Mouse (Mus musculus) hindbrain, embryonic 14.5 days (tissue): ENCODE results near the gene Tnfrsf18. TPM values are rescaled to one million over a fixed set of nuclear protein-coding genes. Genes with fewer than 3 reads are reported as not detected.

Source experiments
- ATAC-seq: fragments of 200-750 bp; cut with Nextera tagmentation; 2 replicates; pipeline ENCODE4 v1.8.0; 2017; ENCODE audit warnings: moderate number of reproducible peaks, mild to moderate bottlenecking, moderate TSS enrichment, moderate library complexity; ENCODE audit not compliant: low FRiP score
- DNase-seq: peaks from one replicate; pipeline ENCODE4 v3.0.0-alpha.2; 2015; ENCODE audit warnings: low spot score
- H3K27ac ChIP-seq: fragments of 300-500 bp; sonication (generic); 2 replicates; pipeline ENCODE4 v1.5.1; 2014; ENCODE audit warnings: mild to moderate bottlenecking, moderate library complexity
- H3K27me3 ChIP-seq: fragments of 300-500 bp; sonication (generic); 2 replicates; pipeline ENCODE4 v1.6.1; 2014; ENCODE audit warnings: mild to moderate bottlenecking, low read length, mixed read lengths; ENCODE audit not compliant: control insufficient read depth, insufficient read depth
- H3K36me3 ChIP-seq: fragments of 300-500 bp; sonication (generic); replicated peaks from 2 replicates; pipeline ENCODE4 v1.6.1; 2014; ENCODE audit not compliant: control insufficient read depth, insufficient read depth
- H3K4me1 ChIP-seq: fragments of 300-500 bp; sonication (generic); replicated peaks from 2 replicates; pipeline ENCODE4 v1.6.1; 2014; ENCODE audit warnings: antibody characterized with exemption, low read length, mixed read lengths; ENCODE audit not compliant: control insufficient read depth, insufficient read depth
- H3K4me2 ChIP-seq: fragments of 300-500 bp; sonication (generic); replicated peaks from 2 replicates; pipeline ENCODE4 v1.6.1; 2014; ENCODE audit warnings: mild to moderate bottlenecking, moderate library complexity
- H3K4me3 ChIP-seq: fragments of 300-500 bp; sonication (generic); replicated peaks from 2 replicates; pipeline ENCODE4 v1.5.1; 2014; ENCODE audit warnings: mild to moderate bottlenecking, low read length
- H3K9ac ChIP-seq: fragments of 300-500 bp; sonication (generic); 2 replicates; pipeline ENCODE4 v1.6.1; 2014
- H3K9me3 ChIP-seq: fragments of 300-500 bp; sonication (generic); 2 replicates; pipeline ENCODE4 v1.6.1; 2016; ENCODE audit warnings: low read length; ENCODE audit not compliant: control insufficient read depth
- whole genome bisulfite sequencing: fragments of 180-500 bp; shearing (Covaris S2); extraction: QIAGEN DNeasy Blood & Tissue Kit; methylation state at CpG from one replicate; pipeline ENCODE4 v1.1.7; 2014; 5-methylcytosine and 5-hydroxymethylcytosine counted together
- polyA plus RNA-seq: library from polyadenylated mRNA; unstranded; fragments of >200 nt; fragmentation: Nextera tagmentation; extraction: Ambion mirVana; gene quantifications from 2 replicates; pipeline ENCODE4 v1.2.1, GENCODE M21; 2014

The Tnfrsf18 gene
- 1.9 and 2.3 TPM in 2 replicates for polyA plus RNA-seq

DNA sequence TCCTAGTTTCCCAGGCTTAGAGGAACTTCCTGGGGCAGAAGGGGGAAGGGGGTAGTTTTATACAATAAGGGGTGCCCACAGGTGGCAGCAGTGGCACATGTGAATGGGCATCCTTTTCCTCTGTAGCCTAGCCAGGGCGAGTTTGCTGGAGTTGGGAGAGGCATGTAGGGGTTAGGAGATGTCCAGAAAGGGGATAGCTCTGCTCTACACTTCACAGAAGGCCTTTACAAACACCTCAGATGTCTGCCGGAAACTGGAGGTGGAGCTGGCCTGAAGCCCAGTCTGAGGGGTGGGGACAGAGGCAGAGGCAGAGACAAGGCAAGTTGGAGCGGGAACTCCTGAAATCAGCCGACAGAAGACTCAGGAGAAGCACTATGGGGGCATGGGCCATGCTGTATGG lies at the start of gene Tnfrsf18:
Tnfrsf18 (plus strand) TSS at position 152 of the 400 bp plus-strand sequence.
- Histone ChIP-seq H3K36me3 (peaks cover 17% of the 10 kb centered on the region), H3K4me3 (no peak within 1 kb of the TSS), H3K27me3 (no peaks in the 10 kb centered on the region), H3K9me3 (no peaks in the 10 kb centered on the region), H3K4me1 (peaks cover 10% of the 10 kb centered on the region), H3K9ac (no peak within 1 kb of the TSS), H3K27ac (no peak within 1 kb of the TSS), H3K4me2 (no peak within 1 kb of the TSS)
- ATAC-seq (no peak), DNase-seq (no peak)
- 72% methylated on average over 4 of the region's 4 CpGs for WGBS

DNA sequence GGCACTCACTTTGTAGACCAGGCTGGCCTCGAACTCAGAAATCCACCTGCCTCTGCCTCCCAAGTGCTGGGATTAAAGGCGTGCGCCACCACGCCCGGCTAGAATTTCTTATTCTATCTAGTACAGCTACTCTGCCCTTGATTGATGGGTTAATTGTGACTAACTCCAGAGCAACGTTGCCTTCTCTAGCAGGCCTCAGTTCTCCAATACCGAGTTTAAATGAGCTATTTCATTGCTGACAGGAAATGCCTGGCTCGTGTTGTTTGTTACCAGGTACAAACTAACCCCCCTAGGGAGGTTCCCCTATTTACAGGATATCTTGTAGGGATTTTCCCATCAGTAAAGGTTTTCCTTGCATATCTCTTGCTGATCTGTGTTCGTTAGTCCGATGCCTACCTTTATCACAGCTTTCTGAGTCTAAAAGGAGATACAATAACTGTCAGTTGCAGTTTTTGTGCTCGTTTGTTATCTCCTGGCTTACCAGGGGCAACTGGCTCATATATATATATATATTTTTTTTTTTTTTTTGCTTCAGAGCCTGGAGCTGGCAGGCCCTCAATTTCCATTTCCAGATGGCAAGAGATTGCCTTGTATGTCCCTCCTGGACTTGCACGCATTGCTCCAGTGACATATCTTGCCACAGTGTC lies 44.4 kb upstream of the Tnfrsf18 start:
- 82% methylated on average over 12 of the region's 12 CpGs for WGBS
- Histone ChIP-seq H3K9ac (no peak overlapping the region), H3K4me1 (no peaks in the 10 kb centered on the region), H3K4me3 (no peak overlapping the region), H3K9me3 (no peaks in the 10 kb centered on the region), H3K36me3 (no peaks in the 10 kb centered on the region), H3K27me3 (no peaks in the 10 kb centered on the region), H3K4me2 (no peak overlapping the region), H3K27ac (no peak overlapping the region)
- DNase-seq (no peak), ATAC-seq (no peak)

DNA sequence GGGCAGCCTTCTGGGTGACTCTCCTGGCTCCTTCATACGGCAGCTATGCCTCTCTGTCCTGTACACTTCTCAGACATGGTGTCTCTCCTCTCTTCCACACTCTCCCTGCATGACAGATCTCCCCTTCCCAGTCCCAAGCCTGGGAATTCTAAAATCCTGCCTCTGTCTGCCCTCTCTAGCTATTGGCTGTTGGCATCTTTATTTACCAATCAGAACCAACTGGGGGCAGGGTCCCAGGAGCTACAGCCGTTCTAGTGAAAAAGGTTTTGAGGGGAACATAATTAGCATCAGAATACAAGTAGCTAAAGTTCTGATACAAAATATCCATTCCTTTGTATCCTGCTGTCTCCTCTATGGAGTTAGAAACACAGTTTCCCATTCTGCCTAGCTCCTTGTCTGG lies 42.2 kb upstream of the Tnfrsf18 start:
- Histone ChIP-seq H3K27me3 (no peaks in the 10 kb centered on the region), H3K9ac (no peak overlapping the region), H3K4me2 (no peak overlapping the region), H3K9me3 (no peaks in the 10 kb centered on the region), H3K27ac (no peak overlapping the region), H3K4me3 (no peak overlapping the region), H3K4me1 (no peaks in the 10 kb centered on the region), H3K36me3 (no peaks in the 10 kb centered on the region)
- DNase-seq: no peak
- WGBS: 5% methylated on average over 2 of the region's 2 CpGs
- ATAC-seq: no peak

DNA sequence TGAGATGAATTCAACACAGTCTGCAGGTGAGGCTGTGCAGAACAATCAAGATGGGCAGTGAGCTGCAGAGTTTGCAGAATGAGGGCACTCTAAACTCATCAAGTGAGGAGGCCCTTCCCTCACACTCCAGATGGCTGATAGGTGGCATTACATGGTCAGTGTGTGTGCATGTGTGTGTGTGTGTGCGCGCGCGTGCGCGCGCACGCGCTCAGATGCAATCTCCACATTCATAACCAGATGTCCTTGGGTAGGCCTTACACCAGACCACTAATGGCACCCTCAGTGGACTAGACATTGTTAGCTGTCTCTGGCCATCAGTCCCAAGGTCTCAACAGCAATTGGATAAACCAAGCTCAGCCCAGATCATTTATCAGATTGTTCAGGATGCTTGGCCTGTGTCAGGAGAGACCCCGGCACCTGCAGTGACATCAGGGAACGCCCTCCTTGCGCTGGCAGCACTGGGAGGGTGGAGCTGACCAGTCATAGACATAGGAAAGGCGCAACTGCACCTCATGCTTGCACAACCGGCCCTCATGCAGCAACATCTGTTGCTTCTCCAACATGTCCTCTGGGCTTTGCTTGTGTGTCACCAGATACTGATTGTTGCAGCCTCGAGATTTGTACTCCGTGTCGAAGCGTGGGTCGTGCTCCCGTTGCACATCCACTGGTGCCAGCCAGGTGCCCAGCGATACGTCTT lies 34.6 kb upstream of the Tnfrsf18 start:
- Histone ChIP-seq H3K9me3 (no peaks in the 10 kb centered on the region), H3K4me1 (peaks cover 28% of the 10 kb centered on the region), H3K4me3 (peak overlapping the region; percentile 51), H3K27me3 (no peaks in the 10 kb centered on the region), H3K27ac (peak overlapping the region; percentile 94), H3K4me2 (peak overlapping the region; percentile 92), H3K9ac (peak overlapping the region; percentile 79), H3K36me3 (peaks cover 7% of the 10 kb centered on the region; the same call in 1 of the 2 replicates)
- 90% methylated on average over 22 of the region's 22 CpGs for WGBS
- no peak for DNase-seq
- ATAC-seq: no peak

DNA sequence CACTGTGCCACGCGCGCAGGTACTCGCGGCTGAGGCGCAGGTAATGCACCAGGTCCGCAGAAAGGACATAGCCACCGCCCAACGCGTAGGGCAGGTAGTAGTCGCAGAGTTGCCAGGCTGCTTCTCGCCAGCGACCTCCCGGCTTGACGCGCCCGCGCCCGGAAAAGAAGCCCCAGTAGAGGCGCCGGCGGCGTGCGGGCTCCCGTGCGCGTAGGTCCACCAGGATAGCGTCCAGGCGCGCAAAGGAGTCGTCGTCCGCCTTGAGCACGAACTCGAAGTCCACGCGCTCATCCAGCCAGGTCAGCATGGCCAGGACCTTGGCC lies 34.1 kb upstream of the Tnfrsf18 start:
- Histone ChIP-seq H3K4me2 (peak overlapping the region; percentile 92), H3K4me3 (peak overlapping the region; percentile 51), H3K9me3 (no peaks in the 10 kb centered on the region), H3K27me3 (no peaks in the 10 kb centered on the region), H3K9ac (peak overlapping the region; percentile 79), H3K27ac (peak overlapping the region; percentile 94), H3K4me1 (peaks cover 28% of the 10 kb centered on the region), H3K36me3 (peaks cover 12% of the 10 kb centered on the region; the same call in 1 of the 2 replicates)
- ATAC-seq (0 out of 2 replicates have a peak, but pooled peaks have one; percentile 5), DNase-seq (no peak)
- WGBS: 30% methylated on average over 37 of the region's 37 CpGs

DNA sequence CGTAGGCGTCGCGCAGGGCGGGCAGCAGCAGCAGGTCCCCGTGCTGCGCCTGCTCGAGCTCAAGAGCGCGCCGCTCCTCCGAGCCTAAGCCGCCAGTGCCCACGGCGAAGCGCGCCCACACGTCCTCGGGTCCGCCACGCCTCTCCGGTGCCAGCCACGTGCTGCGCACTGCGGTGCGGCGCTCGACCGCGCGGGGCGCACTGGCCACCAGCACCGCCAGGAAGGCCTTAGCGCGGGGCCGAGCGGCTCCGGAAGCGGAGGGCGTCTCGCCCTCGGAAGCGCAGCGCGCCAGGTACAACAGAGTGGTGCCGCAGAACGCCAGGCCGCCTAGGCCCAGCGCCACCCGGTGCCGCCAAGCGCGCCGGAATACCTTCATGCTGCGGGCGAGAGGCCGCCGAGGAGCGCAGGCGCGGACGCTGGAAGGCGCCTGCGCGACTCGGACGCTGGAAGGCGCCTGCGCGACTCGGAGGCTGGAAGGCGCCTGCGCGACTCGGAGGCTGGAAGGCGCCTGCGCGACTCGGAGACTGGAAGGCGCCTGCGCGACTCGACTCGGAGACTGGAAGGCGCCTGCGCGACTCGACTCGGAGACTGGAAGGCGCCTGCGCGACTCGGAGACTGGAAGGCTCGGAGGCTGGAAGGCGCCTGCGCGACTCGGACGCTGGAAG lies 33.6 kb upstream of the Tnfrsf18 start, which contains the start of the genes B3galt6 and Sdf4:
B3galt6 (minus strand) TSS at position 409 of the 665 bp plus-strand sequence.
Sdf4 (plus strand) TSS at position 632 of the 665 bp plus-strand sequence.
- DNase-seq (peak; percentile 87), ATAC-seq (peak; percentile 88)
- H3K27ac ChIP-seq: peak within 1 kb of the TSS; percentile 97
- H3K4me3 ChIP-seq: peak within 1 kb of the TSS; percentile 94
- WGBS: under 1% methylated on average over 92 of the region's 99 CpGs
- H3K27me3 ChIP-seq: no peaks in the 10 kb centered on the region
- H3K9me3 ChIP-seq: no peaks in the 10 kb centered on the region
- H3K36me3 ChIP-seq: peaks cover 17% of the 10 kb centered on the region
- peak within 1 kb of the TSS; percentile 91 for H3K9ac ChIP-seq
- peaks cover 28% of the 10 kb centered on the region for H3K4me1 ChIP-seq
- peak within 1 kb of the TSS; percentile 92 for H3K4me2 ChIP-seq

DNA sequence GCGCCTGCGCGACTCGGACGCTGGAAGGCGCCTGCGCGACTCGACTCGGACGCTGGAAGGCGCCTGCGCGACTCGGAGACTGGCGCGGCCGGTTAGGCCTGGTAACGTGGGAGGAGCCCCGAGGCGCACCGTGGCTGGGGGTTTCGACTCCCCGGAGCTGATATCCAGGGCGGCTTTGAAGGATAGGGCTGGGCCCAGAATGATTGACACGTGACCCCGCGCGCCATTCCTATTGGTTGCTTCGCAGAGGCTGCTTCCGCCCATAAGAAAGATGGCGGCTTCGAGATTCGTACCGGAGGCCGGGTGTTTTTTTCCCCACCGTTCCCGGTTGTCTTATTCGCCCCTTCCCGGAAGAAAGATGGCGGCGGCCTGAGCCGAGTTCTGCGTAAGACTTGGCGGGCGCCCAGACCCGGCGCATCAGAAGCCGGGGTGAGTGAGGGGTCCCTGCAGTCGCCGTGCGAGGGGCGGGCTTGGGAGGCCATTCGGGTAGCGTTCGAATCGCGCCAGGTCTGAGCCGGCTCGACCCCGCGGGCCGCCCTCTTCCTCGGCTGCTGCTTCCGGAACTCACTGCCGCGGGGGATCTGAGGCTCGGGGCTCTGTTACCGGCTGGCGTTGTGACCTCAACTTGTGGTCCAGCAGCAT lies 32.9 kb upstream of the Tnfrsf18 start:
- peaks cover 23% of the 10 kb centered on the region for H3K36me3 ChIP-seq
- DNase-seq: peak; percentile 97
- peaks cover 28% of the 10 kb centered on the region for H3K4me1 ChIP-seq
- H3K27ac ChIP-seq: peak overlapping the region; percentile 97
- peak overlapping the region; percentile 91 for H3K9ac ChIP-seq
- peak overlapping the region; percentile 94 for H3K4me3 ChIP-seq
- peak overlapping the region; percentile 84 for H3K4me2 ChIP-seq
- under 1% methylated on average over 70 of the region's 70 CpGs for WGBS
- peak; percentile 85 for ATAC-seq
- H3K27me3 ChIP-seq: no peaks in the 10 kb centered on the region
- no peaks in the 10 kb centered on the region for H3K9me3 ChIP-seq

DNA sequence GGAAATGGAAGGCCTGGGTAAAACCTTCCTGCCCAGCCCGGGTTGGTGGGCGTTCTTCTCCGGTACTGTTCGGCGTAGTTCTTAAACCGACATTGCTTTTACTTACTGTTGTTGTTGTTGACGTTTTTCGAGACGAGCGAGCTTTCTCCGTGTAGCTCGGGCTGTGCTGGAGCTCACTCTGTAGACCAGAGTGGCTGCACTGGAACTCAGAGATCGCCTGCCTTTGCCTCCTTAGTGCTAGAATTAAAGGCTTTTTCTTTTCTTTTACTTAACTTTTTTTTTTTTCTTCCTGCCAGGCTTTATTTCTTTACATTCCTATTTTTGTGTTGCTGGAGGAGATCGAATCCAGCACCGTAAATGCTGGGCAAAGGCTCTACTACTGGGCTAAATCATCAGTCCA lies 32.4 kb upstream of the Tnfrsf18 start:
- ATAC-seq: no peak
- 4% methylated on average over 15 of the region's 15 CpGs for WGBS
- no peak for DNase-seq

DNA sequence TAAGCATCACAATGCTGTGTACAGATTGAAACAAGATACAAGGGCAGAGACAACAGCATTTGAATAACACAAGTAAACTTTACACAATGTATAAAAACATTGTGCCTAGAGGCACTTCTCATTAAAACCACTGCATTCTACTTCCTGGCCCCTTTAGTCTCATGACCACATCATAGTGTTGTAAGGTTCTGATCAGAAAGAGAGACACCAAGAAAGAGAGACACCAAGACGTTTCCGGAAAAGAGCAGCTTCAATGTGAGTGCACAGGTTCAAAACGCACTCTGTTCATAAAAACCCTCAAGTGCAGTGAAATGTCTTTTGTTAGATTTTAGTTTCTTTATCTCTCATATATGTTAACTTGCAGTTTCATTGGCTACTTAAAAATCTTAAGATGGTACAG lies 21.9 kb upstream of the Tnfrsf18 start:
- no peak overlapping the region for H3K27ac ChIP-seq
- no peak overlapping the region for H3K9ac ChIP-seq
- no peak overlapping the region for H3K4me3 ChIP-seq
- 95% methylated on average over 3 of the region's 3 CpGs for WGBS
- DNase-seq (no peak), ATAC-seq (no peak)
- no peaks in the 10 kb centered on the region for H3K4me1 ChIP-seq
- no peaks in the 10 kb centered on the region for H3K9me3 ChIP-seq
- H3K4me2 ChIP-seq: no peak overlapping the region
- no peaks in the 10 kb centered on the region for H3K27me3 ChIP-seq
- peaks cover 96% of the 10 kb centered on the region for H3K36me3 ChIP-seq

More for the DNA sequence above, 32.4 kb upstream of the Tnfrsf18 start:
- Histone ChIP-seq H3K4me2 (peak overlapping the region; percentile 84), H3K27me3 (no peaks in the 10 kb centered on the region), H3K4me3 (peak overlapping the region; percentile 94), H3K9me3 (no peaks in the 10 kb centered on the region), H3K27ac (peak overlapping the region; percentile 97), H3K4me1 (peaks cover 28% of the 10 kb centered on the region), H3K36me3 (peaks cover 28% of the 10 kb centered on the region), H3K9ac (peak overlapping the region; percentile 91)
